Mouse (Mus musculus): ENCODE data around the gene 4930412O13Rik.
A peak's percentile ranks its signal among the peaks of the same experiment; 100 is the strongest.

The 4930412O13Rik gene

GRCm38 (mm10) chr2:9881051-9881591 lies at the start of gene 4930412O13Rik:
4930412O13Rik (plus strand) TSS chr2:9881252.
- no peak for DNase-seq

- no peak for DNase-seq
Observed at GRCm38 (mm10) chr2:9833712-9834111, 47.3 kb upstream of the 4930412O13Rik start.

GRCm38 (mm10) chr2:9835195-9835594 lies 45.9 kb upstream of the 4930412O13Rik start:
- DNase-seq, result no peak

GRCm38 (mm10) chr2:9852851-9853576 lies 28.0 kb upstream of the 4930412O13Rik start:
- no peak for DNase-seq

- no peak for DNase-seq
Observed at GRCm38 (mm10) chr2:9855861-9856260, 25.2 kb upstream of the 4930412O13Rik start.

GRCm38 (mm10) chr2:9860698-9861097 lies 20.4 kb upstream of the 4930412O13Rik start:
- DNase-seq, result no peak

GRCm38 (mm10) chr2:9867092-9867825 lies 13.8 kb upstream of the 4930412O13Rik start:
- DNase-seq, result no peak

- no peak for DNase-seq
Observed at GRCm38 (mm10) chr2:9871141-9871716, 9.8 kb upstream of the 4930412O13Rik start.

GRCm38 (mm10) chr2:9871798-9872197 lies 9.3 kb upstream of the 4930412O13Rik start:
- DNase-seq, result no peak

GRCm38 (mm10) chr2:9872682-9873081 lies 8.4 kb upstream of the 4930412O13Rik start:
- DNase-seq, result no peak

- DNase-seq, result no peak
Observed at GRCm38 (mm10) chr2:9873757-9874156, 7.3 kb upstream of the 4930412O13Rik start.

- DNase-seq, result no peak
Observed at GRCm38 (mm10) chr2:9874467-9875219, 6.4 kb upstream of the 4930412O13Rik start.

- no peak for DNase-seq
Observed at GRCm38 (mm10) chr2:9875220-9875619, 5.8 kb upstream of the 4930412O13Rik start.

- DNase-seq, result no peak
Observed at GRCm38 (mm10) chr2:9875676-9876357, 5.2 kb upstream of the 4930412O13Rik start.

- DNase-seq, result no peak
Observed at GRCm38 (mm10) chr2:9876621-9877325, 4.3 kb upstream of the 4930412O13Rik start.

- no peak for DNase-seq
Observed at GRCm38 (mm10) chr2:9877326-9877690, 3.7 kb upstream of the 4930412O13Rik start.

GRCm38 (mm10) chr2:9877966-9878563 lies 3.0 kb upstream of the 4930412O13Rik start:
- DNase-seq, result no peak

- DNase-seq, result no peak
Observed at GRCm38 (mm10) chr2:9878564-9879081, 2.4 kb upstream of the 4930412O13Rik start.

GRCm38 (mm10) chr2:9879092-9879491 lies 2.0 kb upstream of the 4930412O13Rik start:
- DNase-seq, result peak in 1 of 2 experiments; percentile 18

- DNase-seq, result peak; percentile 48 to 51
Observed at GRCm38 (mm10) chr2:9879493-9879892, 1.6 kb upstream of the 4930412O13Rik start.

- no peak for DNase-seq
Observed at GRCm38 (mm10) chr2:9880271-9880670, 781 bp upstream of the 4930412O13Rik start.
